Mouse (Mus musculus): Measurements from ENCODE around the gene Rassf2.

Gene Rassf2

DNA sequence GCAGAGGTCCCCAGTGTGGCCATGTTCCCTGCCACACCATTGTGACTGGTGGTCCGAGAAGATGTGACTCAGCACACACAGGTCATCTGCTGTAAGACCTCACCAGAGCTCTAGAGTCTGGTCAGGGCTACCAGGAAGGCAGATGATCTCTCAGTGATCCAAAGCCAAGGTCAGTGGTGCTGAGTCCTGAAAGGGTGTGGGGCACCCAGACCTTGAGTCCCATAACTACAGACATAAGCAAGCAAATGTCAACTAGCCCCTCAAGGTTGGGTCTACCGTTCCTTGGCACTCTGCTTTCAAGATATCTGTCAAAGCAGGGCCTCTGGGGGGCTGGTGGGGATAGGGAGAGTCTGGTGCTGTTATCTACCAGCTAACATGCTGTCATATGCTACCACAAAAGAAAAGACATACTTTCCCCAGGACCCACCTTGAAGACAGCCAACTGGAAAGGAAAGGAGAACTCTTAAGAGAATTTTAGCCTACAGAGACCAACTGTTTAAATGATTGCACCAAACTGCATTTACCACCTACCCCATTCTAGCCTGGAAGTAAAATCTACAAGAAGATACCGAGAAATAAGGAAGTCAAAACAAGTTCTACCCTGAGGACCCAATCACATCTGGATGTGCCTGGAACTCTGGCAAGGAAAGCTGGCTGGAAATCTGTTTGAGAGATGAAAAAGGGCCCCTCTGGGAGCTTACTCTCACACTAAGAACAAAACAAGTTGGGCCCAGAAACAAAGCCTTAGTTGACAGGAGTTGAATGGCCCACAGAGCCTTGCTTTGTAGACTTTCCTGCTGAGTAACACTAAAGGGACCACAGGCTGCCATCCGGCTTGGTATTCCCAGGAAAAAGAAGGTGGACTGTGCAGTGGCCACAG is 4.8 kb upstream of the Rassf2 start:
- DNase-seq (ENCODE audit: low spot score in 2 of 2), result no peak

DNA sequence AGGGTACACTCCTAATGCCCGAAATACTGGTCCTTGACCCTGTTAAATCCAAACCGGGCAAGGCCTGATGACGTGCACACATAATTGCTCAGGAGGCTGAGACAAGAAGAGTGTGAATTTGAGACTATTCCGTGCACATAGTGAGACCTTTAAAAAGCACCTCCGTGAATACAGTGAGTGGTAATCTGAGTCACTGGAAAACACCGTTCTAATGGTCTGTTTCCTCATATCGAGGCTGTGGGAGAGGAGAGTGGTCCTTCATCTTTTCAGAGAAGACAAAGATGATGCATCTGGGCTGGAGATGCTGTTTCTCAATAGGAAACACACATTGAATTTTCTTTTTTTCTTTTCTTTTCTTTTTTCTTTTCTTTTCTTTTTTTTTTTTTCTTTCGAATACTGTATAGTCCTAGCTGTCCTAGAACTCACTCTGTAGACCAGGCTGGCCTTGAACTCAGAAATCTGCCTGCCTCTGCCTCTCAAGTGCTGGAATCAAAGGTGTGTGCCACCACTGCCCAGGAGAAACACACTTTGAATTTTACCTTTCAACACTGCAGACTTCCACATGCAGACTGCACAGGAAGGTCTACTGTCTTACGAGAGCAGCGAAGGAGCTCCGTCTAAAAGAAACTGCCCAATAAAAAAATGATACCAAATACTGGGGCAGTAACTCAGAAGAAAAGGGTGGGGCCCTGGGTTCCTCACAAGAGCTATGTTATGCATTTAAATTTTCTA is 1.5 kb upstream of the Rassf2 start:
- DNase-seq (ENCODE audit: low spot score in 2 of 2), result no peak

DNA sequence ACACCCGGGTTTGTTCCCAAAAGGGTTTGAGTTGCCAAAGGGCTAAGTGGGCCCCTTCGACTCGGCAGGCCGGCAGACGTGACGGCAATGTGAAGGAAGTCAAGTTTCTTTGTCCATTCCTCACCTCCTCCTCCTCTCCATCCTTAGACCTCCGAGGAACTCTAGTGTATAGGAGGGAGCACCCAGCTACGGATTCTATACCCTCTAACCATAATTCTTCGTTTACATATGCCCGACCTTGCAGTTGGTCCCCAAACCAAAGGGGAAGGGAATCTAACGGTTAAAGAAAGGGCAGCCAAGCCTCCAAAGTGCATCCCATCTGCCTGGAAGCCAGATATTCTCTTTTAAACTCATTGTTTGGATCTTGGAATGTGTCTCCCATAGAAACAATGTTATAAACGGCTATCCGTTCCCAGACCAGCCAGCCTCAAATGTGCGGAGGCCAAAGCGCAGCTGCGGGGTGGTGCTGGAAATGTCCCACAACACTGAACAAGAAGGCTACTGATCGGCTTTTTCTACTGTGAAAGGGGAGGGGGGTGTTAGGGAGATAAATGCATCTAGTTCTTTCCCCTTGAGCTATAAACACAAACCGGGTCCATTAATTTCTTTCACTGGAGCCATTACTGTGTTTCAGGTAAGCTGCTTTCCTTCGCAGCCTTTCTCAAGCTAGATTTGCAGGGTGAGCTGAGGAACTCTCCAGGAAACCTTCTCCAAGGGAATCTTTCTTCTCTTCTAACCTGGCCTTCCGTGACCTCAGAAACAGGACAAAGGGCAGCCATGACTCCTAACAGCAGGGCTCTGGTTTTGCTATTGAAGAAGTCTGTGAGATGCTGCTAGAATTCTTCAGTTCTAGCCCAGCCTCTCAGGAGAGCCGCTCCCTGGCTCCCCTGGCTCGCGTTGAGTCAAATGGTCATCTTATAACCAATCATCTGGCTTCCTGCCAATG is 633 bp upstream of the Rassf2 start:
- DNase-seq (ENCODE audit: low spot score in 2 of 2), result no peak

DNA sequence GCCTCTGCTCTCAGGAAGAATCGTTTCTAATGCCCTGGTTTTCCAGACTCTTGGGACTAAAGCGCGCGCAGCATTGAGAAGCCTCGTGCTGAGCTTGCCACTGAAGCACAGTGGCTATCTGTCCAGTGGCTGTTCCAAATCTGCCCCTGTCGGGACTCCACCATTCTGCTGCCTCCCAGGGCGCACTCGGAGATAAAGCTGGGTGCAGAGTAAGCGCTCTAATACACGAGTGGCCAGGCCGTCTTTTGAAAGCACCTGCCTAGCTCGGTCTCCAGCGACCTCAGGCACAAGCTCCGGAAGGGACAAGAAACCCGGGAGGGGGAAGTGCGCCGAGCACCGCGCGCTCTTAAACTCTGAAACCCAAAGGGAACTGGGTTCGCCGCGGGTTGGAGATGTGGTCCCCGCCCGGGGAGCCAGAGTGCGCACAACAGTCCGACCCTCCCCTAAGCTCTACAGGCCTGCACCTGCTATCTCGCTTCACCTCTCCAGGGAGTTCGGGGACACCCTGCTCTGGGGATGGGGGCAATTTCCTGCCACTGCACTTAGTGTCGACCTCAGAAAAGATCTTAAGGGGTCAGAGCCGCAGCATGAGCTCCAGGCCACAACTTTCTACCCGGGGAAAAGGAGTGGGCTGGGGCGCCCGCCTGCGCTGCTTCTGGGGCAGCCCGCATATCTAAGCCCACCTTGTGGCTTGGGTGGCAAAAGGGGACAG is 1.0 kb downstream of the Rassf2 start:
- peak in 1 of 2 experiments; percentile 76 for DNase-seq (ENCODE audit: low spot score in 2 of 2)

DNA sequence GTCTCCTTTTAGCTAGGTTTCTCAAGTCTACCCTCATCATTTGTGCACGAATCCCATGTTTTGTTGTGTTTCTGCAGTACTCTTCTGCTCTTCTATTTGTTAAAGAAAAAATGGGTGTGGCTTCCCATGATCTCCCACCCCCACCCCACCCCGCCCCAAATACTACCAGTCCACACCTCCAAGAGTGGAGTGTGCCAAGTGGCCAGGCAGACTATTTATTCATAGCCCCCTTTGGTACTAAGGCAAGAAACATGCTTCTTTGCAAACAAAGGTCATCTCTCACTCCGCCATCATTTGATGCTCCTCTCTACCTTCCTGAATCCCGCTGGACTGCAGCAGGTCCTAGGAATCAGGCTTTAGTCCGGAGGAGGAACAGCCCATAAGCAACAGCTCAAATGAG is 2.0 kb downstream of the Rassf2 start:
- no peak for DNase-seq (ENCODE audit: low spot score in 2 of 2)

DNA sequence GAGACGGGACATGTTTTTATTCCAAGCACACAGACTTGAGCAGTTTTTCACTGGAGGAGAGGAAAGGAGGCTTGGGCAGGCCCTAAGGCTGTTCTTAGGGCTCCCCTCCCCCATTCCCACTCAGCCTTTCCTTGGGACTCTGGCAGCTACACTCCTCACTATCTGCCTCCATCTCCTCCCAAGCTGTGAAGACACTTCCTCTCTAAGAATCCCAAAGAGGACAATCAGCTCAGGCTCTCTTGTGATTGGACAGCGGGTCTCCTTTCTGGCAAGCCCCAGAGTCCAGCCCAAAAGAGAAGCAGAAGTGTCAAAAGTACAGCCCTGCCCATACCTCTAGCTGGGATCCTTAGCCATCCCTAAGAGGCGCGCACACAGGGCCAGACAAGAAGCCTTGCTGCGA is 2.7 kb downstream of the Rassf2 start:
- no peak for DNase-seq (ENCODE audit: low spot score in 2 of 2)

DNA sequence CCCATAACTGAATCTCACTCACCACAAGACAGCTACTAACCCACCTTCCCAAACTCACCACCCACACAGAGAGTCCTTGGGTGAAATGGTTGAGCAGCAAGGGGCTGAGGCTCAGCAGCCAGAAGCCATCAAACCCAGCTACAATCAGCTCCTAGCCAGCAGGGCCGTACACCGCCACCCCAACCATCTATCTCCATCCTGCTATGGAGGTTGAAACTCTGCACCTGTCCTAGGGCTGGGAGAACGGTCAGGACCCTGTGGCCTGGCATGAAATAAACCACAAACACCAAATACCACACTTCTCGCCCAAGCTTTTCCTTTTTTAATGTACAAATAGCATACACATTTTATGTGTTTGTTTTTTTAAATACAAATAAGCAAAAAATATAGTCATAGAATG is 6.0 kb downstream of the Rassf2 start:
- DNase-seq (ENCODE audit: low spot score in 2 of 2), result no peak

DNA sequence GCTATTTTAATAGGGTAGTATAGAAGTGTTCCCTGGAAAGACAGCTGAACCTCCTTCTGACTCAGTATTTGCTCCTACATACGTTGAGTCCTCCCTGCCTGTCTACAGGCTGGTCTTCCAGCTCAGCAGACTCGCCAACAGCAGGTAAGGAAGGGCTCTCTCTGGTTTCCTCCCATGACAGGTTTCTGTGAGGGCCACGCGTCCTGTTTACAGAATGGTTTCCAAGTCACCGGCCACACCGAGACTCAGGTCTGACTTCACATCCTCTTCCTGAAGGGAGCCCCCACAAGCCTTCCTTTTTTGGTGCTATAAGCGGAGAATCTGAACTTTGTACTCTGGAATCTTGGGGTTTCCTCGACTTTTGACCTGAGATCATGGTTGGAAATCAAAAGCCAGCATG is 7.4 kb downstream of the Rassf2 start:
- DNase-seq (ENCODE audit: low spot score in 2 of 2), result peak in 1 of 2 experiments; percentile 53

DNA sequence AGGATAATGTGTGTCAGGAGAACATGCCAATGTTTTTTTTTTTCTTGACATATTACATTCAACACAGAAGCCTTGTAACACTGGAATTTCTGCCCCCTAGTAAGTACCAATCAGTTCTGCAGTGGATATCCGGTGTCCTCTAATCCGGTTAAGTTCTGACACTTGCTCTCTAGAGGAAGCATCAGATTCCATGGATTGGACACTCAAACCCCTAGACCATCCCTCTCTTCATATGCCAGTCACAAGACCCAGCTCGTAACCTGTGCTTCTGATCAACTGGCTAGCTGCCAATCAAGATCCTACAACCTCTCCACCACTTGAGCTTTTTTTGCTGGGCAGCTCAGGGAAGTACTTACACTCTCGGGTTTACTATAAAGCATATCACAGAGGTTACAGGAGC is 8.4 kb downstream of the Rassf2 start:
- no peak for DNase-seq (ENCODE audit: low spot score in 2 of 2)

DNA sequence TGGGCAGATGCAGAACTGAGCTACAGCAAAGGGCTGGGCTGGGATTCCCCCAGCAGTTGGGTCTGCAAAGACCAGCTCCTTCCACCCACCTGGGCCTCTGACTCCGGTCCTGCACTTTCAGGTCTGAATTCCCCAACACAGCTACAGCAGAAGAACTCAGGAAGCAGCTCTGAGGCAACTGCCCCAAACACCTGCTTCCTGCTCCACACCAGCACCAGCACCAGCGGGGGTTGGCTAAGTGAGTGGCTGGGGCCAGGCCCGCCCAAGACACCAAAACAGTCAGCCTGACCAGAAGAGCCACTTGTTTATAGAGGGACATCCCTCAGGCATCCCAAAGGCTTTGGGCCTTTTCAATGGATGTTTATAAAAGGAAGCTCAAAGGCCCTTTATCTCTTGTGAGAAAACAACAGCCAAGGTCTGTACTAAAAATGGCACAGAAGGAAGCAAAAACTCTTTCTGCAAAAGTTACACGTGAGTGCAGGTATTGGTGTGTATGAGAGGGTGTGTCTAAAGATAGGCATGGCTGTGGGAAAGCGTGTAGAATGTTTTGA is 9.0 kb downstream of the Rassf2 start:
- peak in 1 of 2 experiments; percentile 67 for DNase-seq (ENCODE audit: low spot score in 2 of 2)

DNA sequence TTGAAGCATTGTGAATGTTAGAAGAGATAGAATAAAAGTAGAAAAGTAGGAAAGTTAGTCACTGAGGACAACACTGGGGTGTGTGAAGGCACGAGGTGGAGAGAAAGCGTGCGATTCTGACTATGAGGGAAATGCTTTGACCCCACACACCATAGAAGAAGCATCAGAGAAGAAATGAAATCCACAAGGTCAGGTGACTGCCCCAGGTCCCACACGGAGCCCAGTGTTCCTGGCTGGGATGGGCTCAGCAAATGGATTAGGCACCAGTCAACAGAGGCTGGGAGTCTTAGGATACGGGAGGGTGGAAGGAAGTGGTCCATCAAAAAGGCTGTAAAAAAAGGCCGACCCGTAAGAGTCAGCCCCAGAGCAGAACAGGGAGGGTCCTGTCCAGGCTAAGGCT is 9.6 kb downstream of the Rassf2 start:
- DNase-seq (ENCODE audit: low spot score in 2 of 2), result no peak

DNA sequence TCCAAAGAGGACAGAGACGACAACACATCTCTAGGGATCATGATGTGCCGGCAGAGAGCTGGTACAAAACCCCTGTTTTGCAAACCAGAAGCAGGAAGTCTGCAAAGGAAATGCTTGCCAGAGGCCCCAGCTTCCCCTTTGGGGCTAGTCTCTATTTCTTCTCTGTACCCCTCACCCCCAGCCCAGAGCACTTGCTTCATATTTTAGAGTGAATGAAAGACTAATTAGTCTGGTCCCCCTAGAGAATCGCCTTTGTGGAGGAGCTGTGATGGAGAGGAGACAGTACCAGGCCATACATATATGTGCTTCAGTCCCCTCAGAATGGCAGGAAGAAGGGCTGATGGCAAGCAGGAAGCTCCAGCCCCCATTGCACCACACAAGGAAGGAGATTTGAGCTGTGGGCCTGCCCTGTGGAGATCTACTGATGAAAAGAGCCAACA is 10.7 kb downstream of the Rassf2 start:
- DNase-seq (ENCODE audit: low spot score in 2 of 2), result peak in 1 of 2 experiments; percentile 65

DNA sequence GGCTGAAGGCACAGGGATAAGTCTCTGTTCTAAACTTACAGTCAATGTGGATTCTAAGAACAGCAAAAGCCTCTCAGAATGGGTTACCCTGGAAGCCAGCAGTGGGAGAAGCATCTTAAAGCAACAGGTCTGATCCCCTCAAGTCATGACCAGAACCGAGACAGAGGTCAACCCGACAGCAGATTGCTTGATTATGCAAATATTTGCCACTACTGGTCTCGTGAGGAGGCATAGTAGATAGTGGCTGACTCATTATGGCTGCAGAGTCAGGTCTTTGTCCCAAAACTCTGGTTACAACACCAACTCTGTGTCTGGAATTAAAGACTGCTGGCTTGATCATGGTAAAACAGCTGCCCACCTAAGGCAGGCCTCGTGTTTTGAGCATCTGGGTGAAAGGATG is 11.9 kb downstream of the Rassf2 start:
- DNase-seq (ENCODE audit: low spot score in 2 of 2), result no peak

DNA sequence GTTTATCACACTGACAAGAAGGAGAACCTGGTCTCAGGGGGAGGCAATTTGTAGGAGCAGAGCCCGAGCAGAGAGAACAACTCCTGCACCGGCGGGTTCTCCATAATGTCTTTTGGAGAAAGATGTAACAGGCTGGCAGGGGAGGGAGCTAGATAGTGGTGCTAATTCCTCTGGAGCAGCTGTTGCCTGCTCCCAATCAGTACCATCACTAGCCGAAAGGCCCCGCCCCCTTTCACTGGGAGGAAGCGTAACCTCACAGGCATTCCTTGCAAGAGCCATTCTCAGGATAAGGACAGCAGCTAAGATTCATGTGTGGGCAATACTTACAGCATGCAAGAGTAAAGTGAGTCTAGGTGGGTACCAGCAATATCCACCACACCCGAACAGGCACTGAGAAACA is 12.4 kb downstream of the Rassf2 start:
- DNase-seq (ENCODE audit: low spot score in 2 of 2), result no peak

DNA sequence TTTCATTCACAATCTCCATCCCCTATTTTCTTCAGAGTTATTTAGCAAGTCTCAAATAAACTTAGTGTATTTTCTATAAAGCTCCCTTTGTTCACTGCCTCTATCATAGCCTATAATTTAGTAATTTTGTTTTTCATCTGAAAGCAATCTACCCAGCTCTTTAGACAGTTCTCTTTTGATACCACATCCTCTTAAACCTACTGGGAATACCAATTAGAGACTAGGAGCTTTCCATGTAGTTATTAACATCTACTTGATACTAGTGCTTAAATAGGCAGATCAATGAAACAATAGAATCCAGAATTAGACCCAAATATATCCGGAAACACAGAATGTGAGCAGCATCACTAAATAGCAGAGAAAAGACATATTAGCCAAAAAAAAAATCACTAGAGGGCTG is 14.0 kb downstream of the Rassf2 start:
- no peak for DNase-seq (ENCODE audit: low spot score in 2 of 2)

DNA sequence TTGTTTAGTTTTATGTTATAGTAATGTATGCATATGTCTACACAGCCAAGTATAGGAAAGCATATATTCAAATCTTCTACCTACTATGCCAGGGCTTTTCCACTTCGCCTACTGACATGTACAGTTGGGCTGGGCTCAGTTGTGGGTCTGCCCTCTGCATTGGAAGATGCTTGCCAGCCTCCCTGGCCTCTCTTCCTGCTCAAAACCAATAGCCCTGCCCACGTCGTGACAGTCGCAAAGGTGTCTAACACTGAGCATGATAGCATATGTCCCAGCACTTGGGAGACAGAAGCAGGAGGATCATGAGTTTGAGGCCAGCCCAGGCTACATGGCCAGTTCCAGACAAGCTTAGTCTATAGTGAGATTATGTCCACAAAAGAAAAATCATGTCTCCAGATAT is 16.9 kb downstream of the Rassf2 start:
- DNase-seq (ENCODE audit: low spot score in 2 of 2), result no peak

DNA sequence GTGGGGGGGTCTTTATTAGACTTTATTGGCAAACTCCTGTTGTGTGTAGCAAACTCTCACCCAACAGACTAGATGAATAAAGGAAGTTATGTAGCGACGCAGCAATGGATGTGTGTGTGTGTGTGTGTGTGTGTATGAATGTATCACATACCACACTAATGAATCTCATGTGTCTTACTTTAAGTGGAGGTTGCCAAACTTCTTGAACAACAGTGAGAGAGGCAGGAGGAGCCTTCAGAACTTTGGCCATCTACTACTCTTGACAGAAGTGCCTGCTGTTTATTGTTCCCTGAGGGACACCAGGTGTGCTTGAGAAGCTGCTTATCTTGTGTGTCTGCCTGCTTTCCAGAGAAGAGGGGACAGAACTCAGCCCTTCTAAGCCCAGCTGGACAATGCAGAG is 19.3 kb downstream of the Rassf2 start:
- DNase-seq (ENCODE audit: low spot score in 2 of 2), result no peak

DNA sequence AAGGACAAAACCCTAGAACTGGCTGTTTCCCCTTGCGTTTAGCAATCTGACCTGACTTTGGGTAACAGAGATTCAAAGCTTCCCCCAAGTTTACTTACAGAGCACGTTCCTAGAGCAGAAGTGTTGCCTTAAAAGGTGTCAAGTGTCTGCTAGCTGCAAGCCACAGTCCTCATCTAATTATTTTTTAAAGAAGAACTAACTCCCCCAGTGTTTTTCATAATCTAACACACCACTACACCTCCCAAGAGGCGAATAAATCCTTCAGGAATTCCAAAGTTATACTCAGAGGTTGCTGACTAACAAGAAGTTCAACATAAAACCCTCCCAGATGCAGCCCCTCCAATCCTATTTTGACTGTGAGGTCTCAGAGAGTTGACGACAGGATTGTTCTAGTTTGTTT is 21.9 kb downstream of the Rassf2 start:
- DNase-seq (ENCODE audit: low spot score in 2 of 2), result no peak

DNA sequence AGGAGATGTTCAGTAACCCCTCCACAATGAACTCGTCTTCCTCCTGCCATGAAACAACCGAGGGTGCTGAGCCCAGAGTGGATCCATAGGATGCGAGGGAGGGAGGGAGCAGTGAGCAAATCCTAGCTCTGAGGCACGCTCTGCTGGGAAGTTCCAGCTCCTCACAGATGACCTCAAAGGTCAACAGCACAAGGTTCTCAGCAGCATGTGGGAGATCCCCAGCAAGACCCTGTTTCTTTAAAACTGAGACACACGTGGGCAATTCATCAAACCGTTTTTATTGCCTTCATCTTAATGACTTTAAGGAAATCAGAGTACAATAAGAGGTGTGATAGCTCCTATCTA is 22.6 kb downstream of the Rassf2 start:
- no peak for DNase-seq (ENCODE audit: low spot score in 2 of 2)

DNA sequence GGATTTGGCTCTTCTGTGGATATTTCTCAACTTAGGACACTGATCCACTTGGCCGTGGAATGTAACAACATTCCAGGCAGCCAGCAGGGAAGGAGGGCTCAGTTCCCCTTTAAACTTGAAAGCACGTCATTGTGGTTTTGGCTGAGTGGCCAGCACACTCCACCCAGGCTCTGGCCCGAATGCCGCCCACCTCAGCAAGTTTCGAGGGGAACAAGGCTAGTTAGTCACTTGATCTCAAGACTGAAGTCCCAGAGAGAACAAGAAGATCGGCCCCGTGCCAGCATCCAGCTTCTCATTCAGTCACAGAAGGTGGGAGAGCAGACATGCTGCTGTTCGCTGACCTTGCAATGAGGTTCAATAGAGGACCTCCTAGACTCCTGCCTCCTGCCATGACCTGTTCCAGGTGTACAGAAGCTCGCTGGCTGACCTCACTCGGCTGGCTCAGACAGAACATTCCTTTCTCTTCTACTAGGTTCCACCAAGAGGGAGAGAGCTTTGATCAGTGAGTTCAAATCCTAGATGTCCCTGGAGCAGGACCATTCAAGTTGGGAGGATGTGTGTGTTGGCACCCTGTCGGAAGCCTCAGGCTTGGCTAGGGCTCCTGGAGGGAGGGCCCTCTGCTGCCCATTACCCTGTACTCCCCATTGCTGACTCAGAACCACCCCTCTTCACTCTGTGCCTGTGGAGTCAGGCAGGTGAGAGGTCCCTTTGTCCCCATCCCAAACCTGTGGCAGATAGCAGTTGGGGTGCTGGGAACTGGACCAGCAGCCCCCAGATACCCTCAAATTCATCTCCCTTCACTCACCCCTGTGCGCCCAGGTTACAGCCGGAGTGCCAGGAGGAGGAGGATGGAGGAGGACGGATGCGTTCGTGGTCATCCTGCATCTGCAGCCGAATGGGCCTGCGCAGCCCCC is 23.2 kb downstream of the Rassf2 start:
- DNase-seq (ENCODE audit: low spot score in 2 of 2), result peak in 1 of 2 experiments; percentile 56
